Mouse (Mus musculus) lung, embryonic 14.5 days (tissue): ENCODE data around the gene Tatdn3. TPM values are rescaled to one million over a fixed set of nuclear protein-coding genes. Genes with fewer than 3 reads are reported as not detected.

Experiments used
- ATAC-seq: fragments of 200-750 bp; cut with Nextera tagmentation; 2 replicates; pipeline ENCODE4 v1.8.0; 2017; ENCODE audit warnings: mild to moderate bottlenecking, moderate TSS enrichment, moderate library complexity; ENCODE audit not compliant: insufficient read depth
- DNase-seq: peaks from one replicate; pipeline ENCODE4 v3.0.0-alpha.2; 2015
- H3K27ac ChIP-seq: fragments of 300-500 bp; sonication (generic); 2 replicates; pipeline ENCODE4 v1.5.1; 2014; ENCODE audit warnings: low read depth, mild to moderate bottlenecking, moderate library complexity
- H3K27me3 ChIP-seq: fragments of 300-500 bp; sonication (generic); 2 replicates; pipeline ENCODE4 v1.6.1; 2014; ENCODE audit warnings: low read length, control low read depth; ENCODE audit not compliant: insufficient read depth
- H3K36me3 ChIP-seq: fragments of 300-500 bp; sonication (generic); 2 replicates; pipeline ENCODE4 v1.6.1; 2014; ENCODE audit warnings: control low read depth; ENCODE audit not compliant: insufficient read depth
- H3K4me1 ChIP-seq: fragments of 300-500 bp; sonication (generic); 2 replicates; pipeline ENCODE4 v1.6.1; 2014; ENCODE audit warnings: antibody characterized with exemption, control low read depth; ENCODE audit not compliant: insufficient read depth
- H3K4me2 ChIP-seq: fragments of 300-500 bp; sonication (generic); 2 replicates; pipeline ENCODE4 v1.6.1; 2014; ENCODE audit warnings: mild to moderate bottlenecking
- H3K4me3 ChIP-seq: fragments of 300-500 bp; sonication (generic); 2 replicates; pipeline ENCODE4 v1.5.1; 2014; ENCODE audit warnings: low read depth, low read length
- H3K9ac ChIP-seq: fragments of 300-500 bp; sonication (generic); 2 replicates; pipeline ENCODE4 v1.6.1; 2014
- H3K9me3 ChIP-seq: fragments of 300-500 bp; sonication (generic); 2 replicates; pipeline ENCODE4 v1.6.1; 2016; ENCODE audit warnings: low read depth, low read length, control low read depth
- CTCF ChIP-seq: IDR thresholded peaks from 2 replicates; pipeline ENCODE4 v1.5.1; 2016; ENCODE audit warnings: antibody characterized with exemption, low read depth
- WGBS: fragments of 180-500 bp; shearing (Covaris S2); extraction: QIAGEN DNeasy Blood & Tissue Kit; methylation state at CpG from one replicate; pipeline ENCODE4 v1.1.7; 2014; 5-methylcytosine and 5-hydroxymethylcytosine counted together
- polyA plus RNA-seq: library from polyadenylated mRNA; unstranded; fragments of >200 nt; fragmentation: Nextera tagmentation; extraction: Ambion mirVana; gene quantifications from 2 replicates; pipeline ENCODE4 v1.2.1, GENCODE M21; 2014

Tatdn3 gene
- polyA plus RNA-seq, 1 experiment from 2014 or later: 12.7 TPM

DNA sequence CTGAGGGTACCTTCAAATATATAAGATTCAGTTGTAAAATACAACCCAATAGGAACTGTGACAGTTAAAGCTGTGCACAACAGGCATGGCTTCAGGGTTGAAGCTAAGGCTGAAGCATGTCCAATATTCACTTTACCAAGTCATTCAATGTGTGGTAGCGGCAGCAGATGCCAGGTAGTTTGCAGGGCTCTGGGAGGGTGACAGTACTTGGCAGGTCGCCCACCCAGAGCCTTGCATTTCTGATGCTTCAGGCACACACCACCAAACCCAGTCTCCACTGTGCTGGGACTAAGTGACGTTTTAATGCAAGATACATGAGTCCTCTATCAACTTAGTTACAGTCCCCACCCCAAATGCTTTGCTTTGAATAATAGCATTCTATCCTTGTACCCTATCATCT is 62.0 kb downstream of the Tatdn3 start:
- Histone ChIP-seq H3K4me3 (no peak overlapping the region), H3K36me3 (peaks cover 10% of the 10 kb centered on the region; the same call in 1 of the 2 replicates), H3K9ac (no peak overlapping the region), H3K9me3 (0 out of 2 replicates have a peak, but pooled peaks cover 4% of the 10 kb centered on the region), H3K4me2 (no peak overlapping the region), H3K27ac (no peak overlapping the region), H3K27me3 (no peaks in the 10 kb centered on the region), H3K4me1 (no peaks in the 10 kb centered on the region)
- ATAC-seq: no peak
- no peak for TF ChIP-seq CTCF
- WGBS: 77% methylated on average over 3 of the region's 3 CpGs
- DNase-seq: no peak

DNA sequence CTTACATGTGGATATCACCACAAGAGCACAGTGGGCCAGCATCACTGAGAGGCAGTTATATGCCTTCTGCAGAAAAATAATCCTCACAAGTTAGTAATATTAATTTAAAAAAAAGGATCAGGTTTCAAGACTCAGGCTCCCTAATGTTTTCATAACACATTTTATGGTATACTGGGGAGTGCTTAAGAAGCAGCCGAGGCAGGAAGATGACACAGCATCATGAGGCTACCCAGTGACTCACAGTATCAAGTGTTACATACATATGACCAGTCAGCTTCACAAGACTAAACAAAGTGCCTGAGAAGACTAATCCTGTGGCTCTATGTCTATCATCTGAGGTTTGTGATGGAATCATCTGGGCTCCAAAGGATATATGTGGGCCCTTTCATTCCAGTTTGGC is 64.7 kb downstream of the Tatdn3 start:
- TF ChIP-seq CTCF: no peak
- Histone ChIP-seq H3K9me3 (0 out of 2 replicates have a peak, but pooled peaks cover 4% of the 10 kb centered on the region), H3K4me2 (no peak overlapping the region), H3K4me1 (no peaks in the 10 kb centered on the region), H3K27ac (no peak overlapping the region), H3K36me3 (no peaks in the 10 kb centered on the region), H3K4me3 (no peak overlapping the region), H3K9ac (no peak overlapping the region), H3K27me3 (no peaks in the 10 kb centered on the region)
- no peak for ATAC-seq
- 58% methylated on average over 1 of the region's 1 CpGs for WGBS
- no peak for DNase-seq

DNA sequence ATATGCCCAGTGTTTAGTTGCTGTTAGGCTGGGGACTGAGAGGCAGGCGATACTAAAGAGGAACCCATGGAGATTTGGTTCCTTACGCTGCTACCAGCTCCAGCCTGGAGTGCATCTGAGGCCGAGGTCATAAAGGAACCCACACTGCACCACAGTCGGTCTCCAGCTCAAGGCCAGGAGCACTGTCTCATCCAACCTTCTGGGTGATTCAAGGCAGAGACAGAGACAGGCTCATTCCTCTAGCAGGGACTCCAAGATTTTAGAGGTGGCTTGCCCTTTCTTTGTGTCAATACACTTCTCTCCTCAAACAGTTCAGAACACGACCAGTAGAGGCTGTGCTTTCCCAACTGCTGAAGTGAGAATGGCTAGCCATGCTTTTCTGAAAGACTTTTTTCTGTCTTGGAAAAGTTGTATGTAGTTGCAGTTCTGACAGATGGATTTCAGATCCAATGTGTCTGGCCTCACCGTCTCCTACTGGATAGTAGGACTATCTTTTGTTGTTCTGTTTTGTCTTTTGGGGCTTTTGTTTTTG is 66.3 kb downstream of the Tatdn3 start:
- peak; percentile 32 for DNase-seq
- 69% methylated on average over 6 of the region's 6 CpGs for WGBS

More for the DNA sequence above, 66.3 kb downstream of the Tatdn3 start:
- Histone ChIP-seq H3K9ac (no peak overlapping the region), H3K36me3 (no peaks in the 10 kb centered on the region), H3K9me3 (0 out of 2 replicates have a peak, but pooled peaks cover 4% of the 10 kb centered on the region), H3K4me2 (no peak overlapping the region), H3K4me1 (no peaks in the 10 kb centered on the region), H3K27me3 (no peaks in the 10 kb centered on the region), H3K27ac (no peak overlapping the region), H3K4me3 (no peak overlapping the region)
- ATAC-seq: no peak
- TF ChIP-seq CTCF: peak; percentile 53

Other genes with a start within 250 kb of the Tatdn3 start
- 14.1 and 14.9 TPM in 2 replicates for gene Rps6kc1, start 151.2 kb downstream of the Tatdn3 start, polyA plus RNA-seq
- 45.3 and 47.6 TPM in 2 replicates for gene Angel2, start 137.8 kb downstream of the Tatdn3 start, polyA plus RNA-seq
- 38.1 and 40.6 TPM in 2 replicates for gene Vash2, start 83.6 kb downstream of the Tatdn3 start, polyA plus RNA-seq
- 8.4 and 9.9 TPM in 2 replicates for gene Flvcr1, start 36.8 kb downstream of the Tatdn3 start, polyA plus RNA-seq
- not detected in 2 replicates for gene Spata45, start 26.3 kb downstream of the Tatdn3 start, polyA plus RNA-seq
- 30.1 and 30.5 TPM in 2 replicates for gene Nsl1, start 80 bp upstream of the Tatdn3 start, polyA plus RNA-seq
- gene Batf3, start 34.9 kb upstream of the Tatdn3 start, polyA plus RNA-seq: 14.2 and 15.0 TPM in 2 replicates
- not detected in 2 replicates for gene Fam71a, start 101.9 kb upstream of the Tatdn3 start, polyA plus RNA-seq
- 3.7 and 4.5 TPM in 2 replicates for gene Atf3, start 155.1 kb upstream of the Tatdn3 start, polyA plus RNA-seq